Mouse (Mus musculus) liver, embryonic 14.5 days (tissue): Measurements from ENCODE around the gene Mrap.

Source experiments
- CTCF ChIP-seq: IDR thresholded peaks from 2 replicates; pipeline ENCODE4 v1.5.1; 2016; ENCODE audit warnings: antibody characterized with exemption, low read depth, control low read depth
- EP300 ChIP-seq: IDR thresholded peaks from 2 replicates; pipeline ENCODE4 v1.6.1; 2016; ENCODE audit warnings: antibody characterized with exemption, low read depth

GRCm38 (mm10) chr16:90703646-90704045, 34.4 kb upstream of the Mrap start:
- no peak for TF ChIP-seq CTCF
- TF ChIP-seq EP300 = no peak
